Mouse (Mus musculus): ENCODE measurements at regions not wholly inside any gene's neighbourhood (a gene's known extent, or its start where the extent isn't known, plus 50 kb on each side); places are given as distances from the start of the nearest gene placed in this dataset.

GRCm38 (mm10) chr2:38439191-38439590 lies 72.3 kb upstream of the Nek6 start:
- Histone ChIP-seq H3K4me3 (ENCODE audit: low read depth, low read length) (no peak overlapping the region), H3K9ac (replicated peaks; ENCODE audit: low read depth, low read length) (no peak overlapping the region), H3K36me3 (ENCODE audit: control insufficient read depth, insufficient read depth, low read length) (no peaks in the 10 kb centered on the region), H3K4me2 (ENCODE audit: low read depth, low read length) (no peak overlapping the region), H3K27me3 (ENCODE audit: control insufficient read depth, insufficient read depth, low read length) (no peaks in the 10 kb centered on the region), H3K4me1 (ENCODE audit: control insufficient read depth, insufficient read depth, low read length) (no peaks in the 10 kb centered on the region), H3K9me3 (ENCODE audit: control insufficient read depth, low read length) (no peaks in the 10 kb centered on the region), H3K27ac (ENCODE audit: low read depth, low read length) (no peak overlapping the region)
- no peak for ATAC-seq (ENCODE audit: low read depth)
- WGBS = 93% methylated on average over 6 of the region's 6 CpGs

DNA sequence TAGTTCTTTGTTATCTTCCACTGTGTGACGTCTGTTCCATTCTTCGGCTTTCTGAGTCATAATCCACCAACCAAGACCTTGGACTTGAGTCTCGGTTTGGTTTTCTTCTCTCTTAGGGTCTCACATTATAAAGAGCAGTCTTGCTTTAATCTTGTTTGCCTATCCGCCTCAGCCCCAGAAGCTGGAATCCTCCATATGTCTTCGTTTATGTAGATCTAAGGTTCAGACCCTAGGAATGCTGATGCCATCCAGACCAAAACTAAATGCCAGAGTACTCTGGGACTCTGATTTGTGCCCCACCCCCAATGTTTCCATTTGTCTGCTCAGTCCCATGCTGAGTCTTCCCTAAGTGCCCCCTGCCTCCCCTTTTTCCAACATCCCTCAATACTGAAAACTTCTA lies 71.5 kb upstream of the Nek6 start:
- Histone ChIP-seq H3K9ac (replicated peaks; ENCODE audit: low read depth, low read length) (no peak overlapping the region), H3K36me3 (ENCODE audit: control insufficient read depth, insufficient read depth, low read length) (no peaks in the 10 kb centered on the region), H3K4me2 (ENCODE audit: low read depth, low read length) (no peak overlapping the region), H3K4me3 (ENCODE audit: low read depth, low read length) (no peak overlapping the region), H3K4me1 (ENCODE audit: control insufficient read depth, insufficient read depth, low read length) (no peaks in the 10 kb centered on the region), H3K27ac (ENCODE audit: low read depth, low read length) (no peak overlapping the region), H3K27me3 (ENCODE audit: control insufficient read depth, insufficient read depth, low read length) (no peaks in the 10 kb centered on the region), H3K9me3 (ENCODE audit: control insufficient read depth, low read length) (no peaks in the 10 kb centered on the region)
- 92% methylated on average over 5 of the region's 5 CpGs for WGBS
- no peak for ATAC-seq (ENCODE audit: low read depth)

DNA sequence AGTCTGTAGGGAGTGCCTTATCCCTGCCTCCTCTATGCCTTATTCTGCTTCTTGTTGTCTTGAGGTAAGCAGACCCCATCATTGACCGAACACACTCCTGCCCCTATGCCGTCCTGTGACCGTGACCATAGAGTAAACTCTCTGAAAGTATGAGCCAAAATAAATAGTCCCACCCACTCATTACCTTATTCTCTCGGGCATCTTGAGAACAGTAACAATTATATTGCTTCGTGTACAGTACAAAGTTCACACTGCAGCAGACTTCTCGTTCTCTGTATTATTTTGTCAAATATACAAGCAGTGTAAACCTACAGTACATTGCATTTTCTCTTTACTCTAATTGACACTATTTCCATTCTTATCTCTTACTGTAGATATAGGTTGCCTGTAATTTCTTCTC lies 62.4 kb upstream of the Nek6 start:
- 86% methylated on average over 6 of the region's 6 CpGs for WGBS
- Histone ChIP-seq H3K9ac (replicated peaks; ENCODE audit: low read depth, low read length) (no peak overlapping the region), H3K27me3 (ENCODE audit: control insufficient read depth, insufficient read depth, low read length) (no peaks in the 10 kb centered on the region), H3K4me2 (ENCODE audit: low read depth, low read length) (no peak overlapping the region), H3K4me3 (ENCODE audit: low read depth, low read length) (no peak overlapping the region), H3K36me3 (ENCODE audit: control insufficient read depth, insufficient read depth, low read length) (no peaks in the 10 kb centered on the region), H3K9me3 (ENCODE audit: control insufficient read depth, low read length) (no peaks in the 10 kb centered on the region), H3K27ac (ENCODE audit: low read depth, low read length) (no peak overlapping the region), H3K4me1 (ENCODE audit: control insufficient read depth, insufficient read depth, low read length) (no peaks in the 10 kb centered on the region)
- ATAC-seq (ENCODE audit: low read depth) = no peak

- WGBS = 87% methylated on average over 3 of the region's 3 CpGs
- Histone ChIP-seq H3K27me3 (ENCODE audit: control insufficient read depth, insufficient read depth, low read length) (no peaks in the 10 kb centered on the region), H3K4me3 (ENCODE audit: low read depth, low read length) (no peak overlapping the region), H3K4me1 (ENCODE audit: control insufficient read depth, insufficient read depth, low read length) (peaks cover 3% of the 10 kb centered on the region; the same call in 1 of the 2 replicates), H3K9ac (replicated peaks; ENCODE audit: low read depth, low read length) (no peak overlapping the region), H3K9me3 (ENCODE audit: control insufficient read depth, low read length) (no peaks in the 10 kb centered on the region), H3K27ac (ENCODE audit: low read depth, low read length) (no peak overlapping the region), H3K36me3 (ENCODE audit: control insufficient read depth, insufficient read depth, low read length) (no peaks in the 10 kb centered on the region), H3K4me2 (ENCODE audit: low read depth, low read length) (no peak overlapping the region)
- no peak for ATAC-seq (ENCODE audit: low read depth)
Observed at GRCm38 (mm10) chr2:38456571-38456970, 54.9 kb upstream of the Nek6 start.

- no peaks in the 10 kb centered on the region for H3K27me3 ChIP-seq (ENCODE audit: control insufficient read depth, insufficient read depth, low read length)
- H3K36me3 ChIP-seq (ENCODE audit: control insufficient read depth, insufficient read depth, low read length) = no peaks in the 10 kb centered on the region
- peaks cover 3% of the 10 kb centered on the region; the same call in 1 of the 2 replicates for H3K4me1 ChIP-seq (ENCODE audit: control insufficient read depth, insufficient read depth, low read length)
- no peak overlapping the region for H3K4me3 ChIP-seq (ENCODE audit: low read depth, low read length)
- ATAC-seq (ENCODE audit: low read depth) = peak; percentile 55; the same call in 1 of the 2 replicates
- H3K9me3 ChIP-seq (ENCODE audit: control insufficient read depth, low read length) = no peaks in the 10 kb centered on the region
- WGBS = 68% methylated on average over 2 of the region's 2 CpGs
- no peak overlapping the region for H3K9ac ChIP-seq (replicated peaks; ENCODE audit: low read depth, low read length)
- H3K27ac ChIP-seq (ENCODE audit: low read depth, low read length) = no peak overlapping the region
- H3K4me2 ChIP-seq (ENCODE audit: low read depth, low read length) = no peak overlapping the region
Observed at GRCm38 (mm10) chr2:38460367-38460766, 51.1 kb upstream of the Nek6 start.

DNA sequence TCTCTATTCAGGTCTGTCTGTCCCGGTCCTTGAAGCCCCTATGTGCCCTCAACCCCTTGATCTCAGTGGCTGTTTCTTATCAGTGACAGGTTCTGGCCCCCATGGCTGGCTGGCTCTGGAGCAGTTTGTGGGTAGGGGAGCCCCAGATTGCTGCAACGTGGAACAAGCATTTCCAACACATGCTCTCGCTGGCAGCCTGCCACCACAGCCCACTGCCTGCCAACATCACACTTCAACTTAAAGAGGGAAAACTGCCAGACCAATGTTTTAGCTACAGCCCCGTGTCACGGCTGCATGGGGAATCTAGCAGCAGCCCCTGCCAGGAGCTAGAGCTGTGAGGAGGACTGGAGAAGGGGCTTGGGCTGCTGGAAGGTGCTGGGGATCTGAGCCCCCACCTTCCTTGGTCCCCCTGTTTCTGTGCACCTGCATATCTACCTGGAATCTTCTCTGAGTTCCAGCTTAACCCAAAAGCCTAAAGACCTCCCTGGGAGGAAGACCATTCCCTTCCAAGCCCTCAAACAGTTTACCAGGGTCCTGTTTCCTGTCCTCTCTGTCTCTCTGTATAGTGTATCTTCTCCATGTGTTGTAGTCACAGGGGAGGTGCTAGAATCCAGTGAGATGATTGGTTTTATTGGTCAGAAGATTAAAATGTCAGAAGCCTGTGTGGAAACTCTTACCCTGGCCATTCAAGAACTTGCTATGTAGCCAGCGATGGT lies 50.5 kb upstream of the Nek6 start:
- Histone ChIP-seq H3K4me3 (ENCODE audit: low read depth, low read length) (no peak overlapping the region), H3K9me3 (ENCODE audit: control insufficient read depth, low read length) (no peaks in the 10 kb centered on the region), H3K9ac (replicated peaks; ENCODE audit: low read depth, low read length) (no peak overlapping the region), H3K27ac (ENCODE audit: low read depth, low read length) (no peak overlapping the region), H3K36me3 (ENCODE audit: control insufficient read depth, insufficient read depth, low read length) (no peaks in the 10 kb centered on the region), H3K4me2 (ENCODE audit: low read depth, low read length) (no peak overlapping the region), H3K4me1 (ENCODE audit: control insufficient read depth, insufficient read depth, low read length) (peaks cover 3% of the 10 kb centered on the region; the same call in 1 of the 2 replicates), H3K27me3 (ENCODE audit: control insufficient read depth, insufficient read depth, low read length) (no peaks in the 10 kb centered on the region)
- peak; percentile 76 for ATAC-seq (ENCODE audit: low read depth)
- WGBS = 49% methylated on average over 6 of the region's 6 CpGs

Measured in neural tube, embryonic 14.5 days (tissue).